Mouse (Mus musculus) heart, postnatal 10 days (tissue): ENCODE results near the gene Gldc. TPM values are rescaled to one million over a fixed set of nuclear protein-coding genes. Genes with fewer than 3 reads are reported as not detected.

Experiments used
- DNase-seq, 2 experiments: peaks; one replicate each; pipeline ENCODE4 v3.0.0; 2021
- intact Hi-C: fragments of 180-260 bp; cut with DNase I; formaldehyde crosslinking; loops from one replicate; pipeline ENCODE4 v1.15.1; 2025
- total RNA-seq, 2 experiments: library from RNA; stranded (reverse); gene quantifications; 2 replicates each; pipeline ENCODE4 v1.2.3; 2021

The Gldc gene
- total RNA-seq, 2 experiments from 2014 or later: 0.10 to 0.24 TPM

- DNase-seq: no peak
- intact Hi-C loops: no loop called here
Measured at GRCm38 (mm10) chr19:30162808-30163207, 12.4 kb downstream of the Gldc start.

GRCm38 (mm10) chr19:30160021-30160420 lies 15.2 kb downstream of the Gldc start:
- intact Hi-C loops: no loop called here
- DNase-seq: no peak

GRCm38 (mm10) chr19:30158189-30158588 lies 17.0 kb downstream of the Gldc start:
- intact Hi-C loops: no loop called here
- no peak for DNase-seq

- DNase-seq: peak in 1 of 2 experiments; percentile 11
- intact Hi-C loops: no loop called here
Measured at GRCm38 (mm10) chr19:30157031-30157687, 18.1 kb downstream of the Gldc start.

- intact Hi-C loops: no loop called here
- no peak for DNase-seq
Measured at GRCm38 (mm10) chr19:30153729-30154128, 21.5 kb downstream of the Gldc start.

- DNase-seq: no peak
- intact Hi-C loops: no loop called here
Measured at GRCm38 (mm10) chr19:30151290-30151689, 23.9 kb downstream of the Gldc start.

- no peak for DNase-seq
- intact Hi-C loops: no loop called here
Measured at GRCm38 (mm10) chr19:30149238-30149805, 25.9 kb downstream of the Gldc start.

GRCm38 (mm10) chr19:30147306-30147705 lies 27.9 kb downstream of the Gldc start:
- intact Hi-C loops: no loop called here
- no peak for DNase-seq

GRCm38 (mm10) chr19:30146761-30147160 lies 28.5 kb downstream of the Gldc start:
- DNase-seq: peak in 1 of 2 experiments; percentile 8
- intact Hi-C loops: no loop called here

GRCm38 (mm10) chr19:30145106-30145505 lies 30.1 kb downstream of the Gldc start:
- intact Hi-C loops: no loop called here
- no peak for DNase-seq

GRCm38 (mm10) chr19:30136308-30136707 lies 38.9 kb downstream of the Gldc start:
- intact Hi-C loops: no loop called here

GRCm38 (mm10) chr19:30128177-30128576 lies 47.1 kb downstream of the Gldc start:
- peak; percentile 26 to 62 for DNase-seq
- intact Hi-C loops: loop anchor here (1.0 to 10.0 kb wide), 3 partner anchors 146 to 443 kb away; no protein-coding TSS in a partner anchor

More at GRCm38 (mm10) chr19:30136308-30136707, 38.9 kb downstream of the Gldc start:
- DNase-seq: no peak

- intact Hi-C loops: loop anchor here (5.0 to 10.0 kb wide), 2 partner anchors 143 to 441 kb away; no protein-coding TSS in a partner anchor
- DNase-seq: no peak
Measured at GRCm38 (mm10) chr19:30125670-30126059, 49.6 kb downstream of the Gldc start.

GRCm38 (mm10) chr19:30124999-30125669 lies 50.1 kb downstream of the Gldc start:
- intact Hi-C loops: loop anchor here (5.0 to 10.0 kb wide), 2 partner anchors 143 to 440 kb away; no protein-coding TSS in a partner anchor
- peak in 1 of 2 experiments; percentile 12 for DNase-seq

GRCm38 (mm10) chr19:30118344-30119312 lies 56.6 kb downstream of the Gldc start:
- DNase-seq: no peak
- intact Hi-C loops: no loop called here

- DNase-seq: peak; percentile 39 to 43
- intact Hi-C loops: no loop called here
Measured at GRCm38 (mm10) chr19:30117775-30118174, 57.5 kb downstream of the Gldc start.

- no peak for DNase-seq
- intact Hi-C loops: no loop called here
Measured at GRCm38 (mm10) chr19:30117241-30117640, 58.0 kb downstream of the Gldc start.

- intact Hi-C loops: no loop called here
- no peak for DNase-seq
Measured at GRCm38 (mm10) chr19:30115606-30116005, 59.6 kb downstream of the Gldc start.

GRCm38 (mm10) chr19:30114919-30115441 lies 60.2 kb downstream of the Gldc start:
- intact Hi-C loops: no loop called here
- peak; percentile 26 to 40 for DNase-seq
